Mouse (Mus musculus) layer of hippocampus, adult 9-10 months (tissue): ENCODE measurements at regions not wholly inside any gene's neighbourhood (a gene's known extent, or its start where the extent isn't known, plus 50 kb on each side); places are given as distances from the start of the nearest gene placed in this dataset.
A peak's percentile ranks its signal among the peaks of the same experiment; 100 is the strongest.

Experiments used
- DNase-seq: peaks from one replicate; pipeline ENCODE4 v3.0.0; 2022; ENCODE audit warnings: low spot score

GRCm38 (mm10) chrX:143996716-143997115 is 63.6 kb upstream of the Dcx start:
- peak; percentile 29 for DNase-seq
